Mouse (Mus musculus) stomach, embryonic 14.5 days (tissue): ENCODE measurements around the gene 1810062G17Rik. TPM values are rescaled to one million over a fixed set of nuclear protein-coding genes. Genes with fewer than 3 reads are reported as not detected.

ENCODE experiments used
- ATAC-seq: fragments of 200-750 bp; cut with Nextera tagmentation; 2 replicates; pipeline ENCODE4 v1.8.0; 2017; ENCODE audit warnings: low read depth, moderate TSS enrichment; ENCODE audit not compliant: insufficient number of reproducible peaks, insufficient read depth, low FRiP score
- H3K27ac ChIP-seq: fragments of 300-500 bp; sonication (generic); 2 replicates; pipeline ENCODE4 v1.5.1; 2014; ENCODE audit warnings: mild to moderate bottlenecking, low read length, moderate library complexity, mixed read lengths
- H3K27me3 ChIP-seq: fragments of 300-500 bp; sonication (generic); 2 replicates; pipeline ENCODE4 v1.6.1; 2014; ENCODE audit warnings: low read length, control low read depth, mixed read lengths; ENCODE audit not compliant: control insufficient read depth, insufficient read depth
- H3K36me3 ChIP-seq: fragments of 300-500 bp; sonication (generic); 2 replicates; pipeline ENCODE4 v1.6.1; 2014; ENCODE audit warnings: mild to moderate bottlenecking, control low read depth, low read length, moderate library complexity, mixed read lengths; ENCODE audit not compliant: control insufficient read depth, insufficient read depth
- H3K4me1 ChIP-seq: fragments of 300-500 bp; sonication (generic); 2 replicates; pipeline ENCODE4 v1.6.1; 2014; ENCODE audit warnings: low read length, control low read depth, mixed read lengths; ENCODE audit not compliant: control insufficient read depth, insufficient read depth
- H3K4me2 ChIP-seq: fragments of 300-500 bp; sonication (generic); replicated peaks from 2 replicates; pipeline ENCODE4 v1.6.1; 2014; ENCODE audit warnings: low read depth, low read length, control low read depth
- H3K4me3 ChIP-seq: fragments of 300-500 bp; sonication (generic); 2 replicates; pipeline ENCODE4 v1.5.1; 2014; ENCODE audit warnings: low read depth, low read length, control low read depth
- H3K9ac ChIP-seq: fragments of 300-500 bp; sonication (generic); replicated peaks from 2 replicates; pipeline ENCODE4 v1.6.1; 2014; ENCODE audit warnings: low read depth, mild to moderate bottlenecking, control low read depth, low read length, moderate library complexity, mixed read lengths
- H3K9me3 ChIP-seq: fragments of 300-500 bp; sonication (generic); 2 replicates; pipeline ENCODE4 v1.6.1; 2016; ENCODE audit warnings: low read depth, low read length, control low read depth; ENCODE audit not compliant: control insufficient read depth
- WGBS: fragments of 180-500 bp; shearing (Covaris S2); extraction: QIAGEN DNeasy Blood & Tissue Kit; methylation state at CpG from one replicate; pipeline ENCODE4 v1.1.7; 2014; 5-methylcytosine and 5-hydroxymethylcytosine counted together
- polyA plus RNA-seq: library from polyadenylated mRNA; unstranded; fragments of >200 nt; fragmentation: Nextera tagmentation; extraction: Ambion mirVana; gene quantifications from 2 replicates; pipeline ENCODE4 v1.2.1, GENCODE M21; 2014

The 1810062G17Rik gene
- polyA plus RNA-seq, 1 experiment from 2014 or later: 2.1 TPM

DNA sequence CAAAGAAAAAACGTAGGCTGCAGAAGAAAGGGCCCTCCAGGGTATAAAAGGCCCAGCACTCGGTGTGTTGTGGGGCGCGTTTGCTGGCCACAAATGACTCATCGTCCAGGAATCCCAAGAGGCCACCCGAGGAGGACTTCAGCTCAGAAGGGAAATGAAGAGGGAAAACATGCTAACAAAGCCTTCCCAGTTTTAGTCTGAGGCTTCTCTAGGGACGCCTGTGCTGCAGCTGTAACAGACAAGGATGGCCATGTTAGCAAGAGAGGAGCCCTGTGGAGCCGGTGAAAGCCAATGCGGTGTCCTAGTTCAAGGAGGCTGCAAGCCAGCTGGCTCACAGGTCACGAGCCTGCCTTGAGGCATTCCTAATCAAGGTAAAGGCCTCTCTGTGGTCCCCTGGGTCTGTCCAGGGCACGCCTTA is 6.0 kb downstream of the 1810062G17Rik start:
- no peaks in the 10 kb centered on the region for H3K36me3 ChIP-seq
- H3K9me3 ChIP-seq: no peaks in the 10 kb centered on the region
- no peak overlapping the region for H3K9ac ChIP-seq
- peak overlapping the region; percentile 90 for H3K27ac ChIP-seq
- H3K4me1 ChIP-seq: peaks cover 11% of the 10 kb centered on the region; the same call in 1 of the 2 replicates
- no peaks in the 10 kb centered on the region for H3K27me3 ChIP-seq
- peak overlapping the region; percentile 17; the same call in 1 of the 2 replicates for H3K4me2 ChIP-seq
- ATAC-seq: peak; percentile 72; the same call in 1 of the 2 replicates
- no peak overlapping the region for H3K4me3 ChIP-seq
- WGBS: 13% methylated on average over 11 of the region's 11 CpGs

DNA sequence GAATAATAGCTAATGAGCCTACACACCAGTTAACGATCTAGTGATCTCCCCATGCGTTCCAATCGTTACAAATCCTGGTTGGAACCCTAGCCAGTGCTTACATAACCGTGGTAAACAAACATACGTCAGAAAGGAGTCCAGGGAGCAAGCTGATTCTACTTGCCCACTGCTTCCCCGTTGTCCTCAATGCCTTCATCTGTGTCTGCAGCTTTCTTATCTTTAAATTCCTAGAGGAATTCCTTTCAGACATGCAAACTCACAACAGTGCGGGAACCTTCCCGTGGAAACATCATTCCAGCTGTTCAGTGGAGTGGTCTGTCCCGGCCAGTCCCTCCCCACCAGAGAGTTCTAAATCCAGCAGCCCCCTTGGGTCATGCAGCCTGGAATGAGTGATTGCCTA is 7.2 kb downstream of the 1810062G17Rik start:
- Histone ChIP-seq H3K4me2 (peak overlapping the region; percentile 2; the same call in 1 of the 2 replicates), H3K36me3 (no peaks in the 10 kb centered on the region), H3K27ac (no peak overlapping the region), H3K27me3 (no peaks in the 10 kb centered on the region), H3K4me1 (peaks cover 11% of the 10 kb centered on the region; the same call in 1 of the 2 replicates), H3K4me3 (no peak overlapping the region), H3K9me3 (no peaks in the 10 kb centered on the region), H3K9ac (no peak overlapping the region)
- no peak for ATAC-seq
- 16% methylated on average over 9 of the region's 9 CpGs for WGBS

DNA sequence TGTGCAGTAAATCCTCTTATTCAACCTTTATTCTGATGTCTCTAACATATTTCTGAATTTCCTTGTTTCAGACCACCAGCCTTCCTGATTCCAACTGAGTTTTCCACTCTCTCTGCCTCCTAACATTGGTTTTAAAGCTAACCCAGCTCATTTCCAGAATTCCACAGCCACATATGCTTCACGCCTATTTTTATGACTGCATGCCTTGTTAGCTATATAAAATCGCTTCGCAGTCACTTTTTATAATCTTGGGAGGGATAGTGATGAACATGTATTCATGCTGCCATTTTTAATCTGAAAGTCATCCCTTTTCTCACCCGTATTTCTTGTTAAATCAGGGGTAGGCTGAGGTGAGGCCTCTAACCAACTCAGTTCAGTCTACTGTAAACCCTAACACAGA is 8.6 kb downstream of the 1810062G17Rik start:
- Histone ChIP-seq H3K9me3 (no peaks in the 10 kb centered on the region), H3K4me3 (no peak overlapping the region), H3K4me2 (no peak overlapping the region), H3K9ac (no peak overlapping the region), H3K36me3 (no peaks in the 10 kb centered on the region), H3K4me1 (peaks cover 11% of the 10 kb centered on the region; the same call in 1 of the 2 replicates), H3K27me3 (no peaks in the 10 kb centered on the region), H3K27ac (no peak overlapping the region)
- WGBS: 92% methylated on average over 4 of the region's 4 CpGs
- ATAC-seq: no peak

DNA sequence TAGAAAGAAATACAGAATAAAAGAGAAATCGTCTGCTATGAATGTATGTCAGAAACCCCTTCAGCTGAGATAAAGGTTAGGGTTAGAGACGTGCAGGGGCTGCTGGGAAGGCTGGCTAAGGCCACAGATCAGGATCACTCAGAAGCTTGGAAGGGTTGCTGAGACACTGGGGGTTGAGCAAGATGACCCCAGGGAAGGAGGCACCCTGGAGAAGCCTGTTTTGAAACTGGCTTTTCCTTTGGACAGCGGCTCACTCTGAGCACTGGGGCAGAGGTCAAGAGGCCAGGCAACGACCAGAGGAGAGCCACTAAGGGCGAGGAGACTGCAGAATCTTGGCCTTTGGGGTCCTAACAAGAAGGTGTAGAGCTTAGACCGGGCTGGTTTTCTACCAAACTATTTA is 10.4 kb downstream of the 1810062G17Rik start:
- H3K4me1 ChIP-seq: peaks cover 11% of the 10 kb centered on the region; the same call in 1 of the 2 replicates
- H3K36me3 ChIP-seq: no peaks in the 10 kb centered on the region
- no peak overlapping the region for H3K9ac ChIP-seq
- H3K27ac ChIP-seq: no peak overlapping the region
- H3K4me3 ChIP-seq: no peak overlapping the region
- no peaks in the 10 kb centered on the region for H3K9me3 ChIP-seq
- ATAC-seq: no peak
- no peaks in the 10 kb centered on the region for H3K27me3 ChIP-seq
- 46% methylated on average over 6 of the region's 6 CpGs for WGBS
- no peak overlapping the region for H3K4me2 ChIP-seq

DNA sequence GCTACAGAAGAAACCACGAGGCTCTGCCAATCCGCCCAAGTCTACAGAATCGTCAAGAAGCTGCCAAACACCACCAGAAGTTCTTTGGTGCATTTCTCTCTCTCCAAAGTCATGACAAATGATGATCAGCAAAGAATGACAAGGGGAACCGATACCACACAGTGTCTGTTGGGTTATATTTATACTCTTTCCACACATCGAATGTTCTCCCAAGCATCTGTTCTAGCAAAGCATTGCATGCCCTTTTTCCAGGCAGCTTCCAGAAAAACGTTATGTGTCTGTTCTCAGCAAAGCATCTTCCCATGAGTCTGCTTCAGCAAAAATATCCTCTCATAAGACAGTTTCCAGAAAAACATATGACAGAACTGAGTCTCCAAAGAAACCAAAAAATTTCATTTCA is 11.1 kb downstream of the 1810062G17Rik start:
- Histone ChIP-seq H3K9me3 (no peaks in the 10 kb centered on the region), H3K27me3 (no peaks in the 10 kb centered on the region), H3K4me2 (no peak overlapping the region), H3K4me3 (no peak overlapping the region), H3K36me3 (no peaks in the 10 kb centered on the region), H3K4me1 (peaks cover 9% of the 10 kb centered on the region; the same call in 1 of the 2 replicates), H3K9ac (no peak overlapping the region), H3K27ac (no peak overlapping the region)
- 86% methylated on average over 6 of the region's 6 CpGs for WGBS
- no peak for ATAC-seq

DNA sequence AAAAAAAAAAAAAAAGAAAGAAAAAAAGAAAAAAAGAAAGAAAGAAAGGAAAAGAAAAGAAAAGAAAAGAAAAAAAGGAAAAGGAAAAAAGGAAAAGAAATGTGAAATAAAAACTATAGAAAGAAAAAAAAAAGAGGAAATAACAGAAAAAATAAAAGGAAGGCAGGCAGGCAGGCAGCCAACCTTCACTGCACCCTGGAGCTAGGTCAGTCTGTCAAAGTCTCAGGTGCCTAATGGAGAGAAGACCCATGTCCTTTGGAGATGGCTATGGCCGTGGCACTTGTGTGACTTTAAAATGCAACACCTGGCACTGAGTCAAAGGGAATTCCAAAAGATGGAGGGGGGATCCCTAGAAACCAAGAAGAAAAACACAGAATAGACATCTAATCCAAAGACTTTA is 12.6 kb downstream of the 1810062G17Rik start:
- Histone ChIP-seq H3K36me3 (no peaks in the 10 kb centered on the region), H3K9ac (no peak overlapping the region), H3K27me3 (no peaks in the 10 kb centered on the region), H3K9me3 (no peaks in the 10 kb centered on the region), H3K4me1 (peaks cover 1% of the 10 kb centered on the region; the same call in 1 of the 2 replicates), H3K27ac (no peak overlapping the region), H3K4me2 (no peak overlapping the region), H3K4me3 (no peak overlapping the region)
- ATAC-seq: no peak
- WGBS: 76% methylated on average over 1 of the region's 1 CpGs

DNA sequence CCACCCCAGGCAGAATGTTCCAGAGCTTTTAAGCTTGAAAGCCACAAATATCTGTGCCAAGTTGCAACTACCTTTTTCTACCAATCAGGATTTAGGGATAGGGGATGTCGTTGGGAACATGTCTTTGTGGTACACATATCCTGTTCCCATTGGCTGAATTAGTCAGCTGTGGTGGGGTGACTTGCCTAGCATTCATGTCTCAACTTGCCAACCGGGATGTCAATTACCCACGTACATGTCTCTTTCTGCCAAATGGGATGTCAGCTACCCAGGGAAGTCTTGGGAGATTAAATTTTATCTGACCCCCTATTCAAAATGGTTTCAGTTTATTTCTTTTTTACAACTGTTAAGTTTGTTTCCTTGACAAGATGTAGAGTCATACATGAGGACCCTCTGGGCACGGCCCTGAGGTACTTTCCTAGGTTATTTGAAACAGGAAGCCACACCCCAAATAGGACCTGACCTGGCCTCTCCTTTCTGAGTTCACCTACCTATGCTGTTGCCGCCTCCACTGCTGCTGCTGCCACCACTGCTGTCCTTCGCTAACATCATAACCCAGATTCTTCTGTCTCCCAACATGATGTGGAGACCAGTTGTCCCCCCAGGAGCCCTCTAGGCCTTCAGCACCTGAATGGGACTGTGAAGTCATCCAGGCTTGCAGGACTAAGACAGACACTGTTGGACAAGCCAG is 13.3 kb downstream of the 1810062G17Rik start:
- no peak overlapping the region for H3K27ac ChIP-seq
- H3K4me2 ChIP-seq: no peak overlapping the region
- ATAC-seq: no peak
- no peak overlapping the region for H3K9ac ChIP-seq
- no peaks in the 10 kb centered on the region for H3K27me3 ChIP-seq
- WGBS: 83% methylated on average over 6 of the region's 6 CpGs
- H3K9me3 ChIP-seq: no peaks in the 10 kb centered on the region
- H3K36me3 ChIP-seq: no peaks in the 10 kb centered on the region
- H3K4me1 ChIP-seq: no peaks in the 10 kb centered on the region
- H3K4me3 ChIP-seq: no peak overlapping the region

DNA sequence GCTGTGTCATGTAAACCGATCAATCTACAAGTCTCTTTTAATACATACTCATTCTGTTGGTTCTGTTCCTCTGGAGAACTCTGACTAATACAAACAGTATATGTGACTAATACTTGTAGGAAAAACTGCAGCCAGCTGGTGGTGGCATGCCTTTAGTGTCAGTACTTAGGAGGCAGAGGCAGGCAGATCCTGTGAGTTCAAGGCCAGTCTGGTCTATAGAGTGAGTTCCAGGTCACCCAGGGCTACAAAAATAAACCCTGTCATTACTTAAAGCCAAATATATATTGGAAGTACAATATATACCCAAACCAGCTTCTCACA is 13.8 kb downstream of the 1810062G17Rik start:
- Histone ChIP-seq H3K27ac (no peak overlapping the region), H3K4me3 (no peak overlapping the region), H3K4me1 (no peaks in the 10 kb centered on the region), H3K27me3 (no peaks in the 10 kb centered on the region), H3K9me3 (no peaks in the 10 kb centered on the region), H3K4me2 (no peak overlapping the region), H3K36me3 (no peaks in the 10 kb centered on the region), H3K9ac (no peak overlapping the region)
- no peak for ATAC-seq
- 97% methylated on average over 1 of the region's 1 CpGs for WGBS

DNA sequence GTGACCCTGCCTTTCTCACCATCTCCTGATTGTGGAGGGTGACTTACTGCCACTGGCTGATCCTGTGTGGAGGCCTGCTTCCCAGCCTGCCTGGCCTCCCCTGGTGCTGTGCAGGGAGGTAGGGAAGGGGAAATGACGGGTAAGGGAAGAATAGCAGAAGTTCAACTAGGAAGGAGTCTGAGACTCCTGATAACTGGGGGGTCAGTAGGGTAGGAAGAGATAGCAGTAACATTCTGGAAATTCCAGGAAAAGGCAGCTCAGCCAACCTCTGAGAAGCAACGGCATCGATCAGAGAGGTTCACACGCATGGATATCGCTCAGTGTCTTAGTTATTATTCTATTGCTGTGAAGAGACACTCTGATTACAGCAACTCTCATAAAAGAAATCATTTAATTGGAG is 15.8 kb downstream of the 1810062G17Rik start:
- Histone ChIP-seq H3K27me3 (no peaks in the 10 kb centered on the region), H3K4me2 (no peak overlapping the region), H3K4me3 (no peak overlapping the region), H3K36me3 (no peaks in the 10 kb centered on the region), H3K27ac (no peak overlapping the region), H3K9ac (no peak overlapping the region), H3K4me1 (no peaks in the 10 kb centered on the region), H3K9me3 (no peaks in the 10 kb centered on the region)
- ATAC-seq: no peak
- WGBS: 88% methylated on average over 5 of the region's 5 CpGs
